Mouse (Mus musculus) hindbrain, embryonic 14.5 days (tissue): ENCODE data around the gene Ptprc. TPM values are rescaled to one million over a fixed set of nuclear protein-coding genes. Genes with fewer than 3 reads are reported as not detected.

Source experiments
- ATAC-seq: fragments of 200-750 bp; cut with Nextera tagmentation; 2 replicates; pipeline ENCODE4 v1.8.0; 2017; ENCODE audit warnings: moderate number of reproducible peaks, mild to moderate bottlenecking, moderate TSS enrichment, moderate library complexity; ENCODE audit not compliant: low FRiP score
- DNase-seq: peaks from one replicate; pipeline ENCODE4 v3.0.0-alpha.2; 2015; ENCODE audit warnings: low spot score
- H3K27ac ChIP-seq: fragments of 300-500 bp; sonication (generic); 2 replicates; pipeline ENCODE4 v1.5.1; 2014; ENCODE audit warnings: mild to moderate bottlenecking, moderate library complexity
- H3K27me3 ChIP-seq: fragments of 300-500 bp; sonication (generic); 2 replicates; pipeline ENCODE4 v1.6.1; 2014; ENCODE audit warnings: mild to moderate bottlenecking, low read length, mixed read lengths; ENCODE audit not compliant: control insufficient read depth, insufficient read depth
- H3K36me3 ChIP-seq: fragments of 300-500 bp; sonication (generic); replicated peaks from 2 replicates; pipeline ENCODE4 v1.6.1; 2014; ENCODE audit not compliant: control insufficient read depth, insufficient read depth
- H3K4me1 ChIP-seq: fragments of 300-500 bp; sonication (generic); replicated peaks from 2 replicates; pipeline ENCODE4 v1.6.1; 2014; ENCODE audit warnings: antibody characterized with exemption, low read length, mixed read lengths; ENCODE audit not compliant: control insufficient read depth, insufficient read depth
- H3K4me2 ChIP-seq: fragments of 300-500 bp; sonication (generic); replicated peaks from 2 replicates; pipeline ENCODE4 v1.6.1; 2014; ENCODE audit warnings: mild to moderate bottlenecking, moderate library complexity
- H3K4me3 ChIP-seq: fragments of 300-500 bp; sonication (generic); replicated peaks from 2 replicates; pipeline ENCODE4 v1.5.1; 2014; ENCODE audit warnings: mild to moderate bottlenecking, low read length
- H3K9ac ChIP-seq: fragments of 300-500 bp; sonication (generic); 2 replicates; pipeline ENCODE4 v1.6.1; 2014
- H3K9me3 ChIP-seq: fragments of 300-500 bp; sonication (generic); 2 replicates; pipeline ENCODE4 v1.6.1; 2016; ENCODE audit warnings: low read length; ENCODE audit not compliant: control insufficient read depth
- WGBS: fragments of 180-500 bp; shearing (Covaris S2); extraction: QIAGEN DNeasy Blood & Tissue Kit; methylation state at CpG from one replicate; pipeline ENCODE4 v1.1.7; 2014; 5-methylcytosine and 5-hydroxymethylcytosine counted together
- polyA plus RNA-seq: library from polyadenylated mRNA; unstranded; fragments of >200 nt; fragmentation: Nextera tagmentation; extraction: Ambion mirVana; gene quantifications from 2 replicates; pipeline ENCODE4 v1.2.1, GENCODE M21; 2014

Gene Ptprc
- polyA plus RNA-seq, 1 experiment from 2014 or later, result 1.4 TPM

DNA sequence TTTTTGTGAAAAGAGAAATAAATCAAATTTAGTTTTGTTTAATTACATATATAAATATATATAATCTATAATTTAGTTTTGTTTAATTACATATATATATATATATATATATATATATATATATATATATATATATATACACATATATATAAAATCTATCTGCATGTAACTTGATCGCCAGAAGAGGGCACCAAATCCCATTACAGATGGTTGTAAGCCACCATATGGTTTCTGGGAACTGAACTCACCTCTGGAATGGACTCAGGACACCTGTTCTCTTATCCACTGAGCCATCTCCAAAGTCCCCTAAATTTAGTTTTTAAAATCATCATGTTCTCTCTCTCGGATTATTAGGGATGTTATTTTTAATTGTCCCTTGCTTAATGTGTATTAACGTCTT lies 51.6 kb downstream of the Ptprc start:
- Histone ChIP-seq H3K4me2 (no peak overlapping the region), H3K27me3 (no peaks in the 10 kb centered on the region), H3K27ac (no peak overlapping the region), H3K36me3 (no peaks in the 10 kb centered on the region), H3K9me3 (no peaks in the 10 kb centered on the region), H3K4me3 (no peak overlapping the region), H3K9ac (no peak overlapping the region), H3K4me1 (no peaks in the 10 kb centered on the region)
- 44% methylated on average over 3 of the region's 3 CpGs for WGBS
- DNase-seq, result no peak
- no peak for ATAC-seq

DNA sequence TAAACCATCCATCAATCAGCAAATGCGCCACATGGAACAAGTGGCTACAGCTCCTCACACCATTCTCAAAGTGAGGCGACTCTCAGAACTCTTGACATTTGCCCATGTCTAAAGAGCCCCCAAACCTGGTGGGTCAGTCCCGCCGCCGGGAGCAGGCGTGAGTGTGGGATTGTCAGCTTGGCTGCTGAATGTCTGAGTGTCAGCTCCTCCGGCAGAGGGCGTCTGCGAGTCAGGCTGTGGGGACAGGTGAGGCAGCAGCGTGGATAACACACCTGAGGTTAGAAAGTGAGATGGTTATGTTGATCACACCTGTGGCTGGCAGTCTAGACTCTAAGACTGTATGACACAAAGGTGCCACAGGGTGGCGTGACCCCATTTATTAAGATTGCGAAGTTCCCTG lies 55.6 kb downstream of the Ptprc start:
- no peak overlapping the region for H3K4me3 ChIP-seq
- no peak overlapping the region for H3K27ac ChIP-seq
- no peak overlapping the region for H3K9ac ChIP-seq
- no peak for DNase-seq
- ATAC-seq, result no peak
- H3K4me2 ChIP-seq, result no peak overlapping the region
- no peaks in the 10 kb centered on the region for H3K4me1 ChIP-seq
- 66% methylated on average over 12 of the region's 12 CpGs for WGBS
- no peaks in the 10 kb centered on the region for H3K36me3 ChIP-seq
- no peaks in the 10 kb centered on the region for H3K9me3 ChIP-seq
- H3K27me3 ChIP-seq, result no peaks in the 10 kb centered on the region

GRCm38 (mm10) chr1:138093219-138093618 lies 82.3 kb downstream of the Ptprc start:
- no peak overlapping the region for H3K4me3 ChIP-seq
- ATAC-seq, result no peak; the same call in 1 of the 2 replicates
- H3K36me3 ChIP-seq, result no peaks in the 10 kb centered on the region
- no peak overlapping the region for H3K9ac ChIP-seq
- no peak overlapping the region; the same call in 1 of the 2 replicates for H3K27ac ChIP-seq
- H3K4me2 ChIP-seq, result no peak overlapping the region
- DNase-seq, result no peak
- 53% methylated on average over 1 of the region's 1 CpGs for WGBS
- no peaks in the 10 kb centered on the region for H3K4me1 ChIP-seq
- H3K27me3 ChIP-seq, result no peaks in the 10 kb centered on the region
- H3K9me3 ChIP-seq, result no peaks in the 10 kb centered on the region

GRCm38 (mm10) chr1:138085810-138086209 lies 89.7 kb downstream of the Ptprc start:
- Histone ChIP-seq H3K4me1 (0 out of 2 replicates have a peak, but pooled peaks cover 4% of the 10 kb centered on the region), H3K4me2 (no peak overlapping the region), H3K36me3 (no peaks in the 10 kb centered on the region), H3K27ac (no peak overlapping the region), H3K9ac (no peak overlapping the region), H3K27me3 (no peaks in the 10 kb centered on the region), H3K9me3 (no peaks in the 10 kb centered on the region), H3K4me3 (no peak overlapping the region)
- DNase-seq (peak; percentile 73), ATAC-seq (peak; percentile 59; the same call in 1 of the 2 replicates)
- WGBS, result 5% methylated on average over 1 of the region's 1 CpGs

DNA sequence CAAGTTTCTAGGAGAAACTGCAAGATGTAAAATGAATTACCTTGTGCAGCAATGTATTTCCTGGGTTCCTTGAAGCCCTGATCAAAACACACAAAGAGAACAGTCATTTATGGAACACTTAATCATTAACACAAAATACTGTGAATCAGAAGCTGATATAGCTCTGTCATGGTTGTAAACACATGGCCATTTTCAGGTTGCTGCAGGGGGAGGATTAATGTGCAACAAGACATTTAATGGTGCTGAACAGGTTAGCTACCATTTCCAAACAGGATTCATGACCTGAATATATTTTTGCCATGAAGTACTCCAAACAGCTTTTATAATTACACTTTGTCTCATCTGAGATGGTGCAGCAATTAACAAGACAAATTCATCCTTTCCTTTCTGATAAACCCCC lies 91.8 kb downstream of the Ptprc start:
- no peak overlapping the region for H3K4me3 ChIP-seq
- 0 out of 2 replicates have a peak, but pooled peaks cover 4% of the 10 kb centered on the region for H3K4me1 ChIP-seq
- no peak for DNase-seq
- H3K9me3 ChIP-seq, result no peaks in the 10 kb centered on the region
- H3K9ac ChIP-seq, result no peak overlapping the region
- H3K27me3 ChIP-seq, result no peaks in the 10 kb centered on the region
- no peak overlapping the region for H3K27ac ChIP-seq
- H3K4me2 ChIP-seq, result no peak overlapping the region
- no peaks in the 10 kb centered on the region for H3K36me3 ChIP-seq
- ATAC-seq, result no peak

GRCm38 (mm10) chr1:138080308-138080707 lies 95.2 kb downstream of the Ptprc start:
- 0 out of 2 replicates have a peak, but pooled peaks cover 4% of the 10 kb centered on the region for H3K4me1 ChIP-seq
- H3K27me3 ChIP-seq, result no peaks in the 10 kb centered on the region
- ATAC-seq (no peak), DNase-seq (no peak)
- no peaks in the 10 kb centered on the region for H3K9me3 ChIP-seq
- WGBS, result 88% methylated on average over 1 of the region's 1 CpGs
- H3K27ac ChIP-seq, result no peak overlapping the region
- H3K9ac ChIP-seq, result no peak overlapping the region
- no peak overlapping the region for H3K4me2 ChIP-seq
- no peaks in the 10 kb centered on the region for H3K36me3 ChIP-seq
- H3K4me3 ChIP-seq, result no peak overlapping the region

- 37% methylated on average over 10 of the region's 10 CpGs for WGBS
- Histone ChIP-seq H3K9ac (no peak overlapping the region), H3K36me3 (no peaks in the 10 kb centered on the region), H3K9me3 (no peaks in the 10 kb centered on the region), H3K27ac (no peak overlapping the region), H3K4me1 (no peaks in the 10 kb centered on the region), H3K4me2 (0 out of 2 replicates have a peak overlapping the region, but pooled peaks have one; percentile 6), H3K27me3 (no peaks in the 10 kb centered on the region), H3K4me3 (no peak overlapping the region)
- DNase-seq (peak; percentile 94), ATAC-seq (peak; percentile 78)
Measured at GRCm38 (mm10) chr1:138044196-138044945, 131.1 kb downstream of the Ptprc start.

DNA sequence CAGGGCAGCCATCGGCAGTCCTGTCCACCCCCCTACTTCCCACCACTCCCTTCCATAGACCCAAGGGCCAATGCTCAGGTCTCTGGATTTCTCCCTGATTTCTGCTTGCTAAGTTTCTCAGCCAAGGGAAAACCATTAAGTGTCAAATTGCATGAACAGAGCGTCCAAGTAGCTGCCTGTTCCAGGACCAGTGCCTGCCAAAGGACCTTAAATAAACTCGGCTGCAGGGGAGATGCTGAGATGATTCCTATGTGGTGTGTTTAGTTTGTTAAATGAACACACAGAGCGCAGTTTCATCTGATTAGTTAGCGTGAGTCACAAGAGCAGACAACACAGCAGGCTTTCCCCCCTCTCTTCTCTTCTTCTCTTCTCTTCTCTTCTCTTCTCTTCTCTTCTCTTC lies 135.0 kb downstream of the Ptprc start:
- Histone ChIP-seq H3K4me1 (no peaks in the 10 kb centered on the region), H3K4me2 (no peak overlapping the region), H3K36me3 (no peaks in the 10 kb centered on the region), H3K9ac (no peak overlapping the region), H3K27me3 (no peaks in the 10 kb centered on the region), H3K9me3 (no peaks in the 10 kb centered on the region), H3K4me3 (no peak overlapping the region), H3K27ac (no peak overlapping the region)
- WGBS, result 59% methylated on average over 5 of the region's 5 CpGs
- DNase-seq (no peak), ATAC-seq (no peak)

DNA sequence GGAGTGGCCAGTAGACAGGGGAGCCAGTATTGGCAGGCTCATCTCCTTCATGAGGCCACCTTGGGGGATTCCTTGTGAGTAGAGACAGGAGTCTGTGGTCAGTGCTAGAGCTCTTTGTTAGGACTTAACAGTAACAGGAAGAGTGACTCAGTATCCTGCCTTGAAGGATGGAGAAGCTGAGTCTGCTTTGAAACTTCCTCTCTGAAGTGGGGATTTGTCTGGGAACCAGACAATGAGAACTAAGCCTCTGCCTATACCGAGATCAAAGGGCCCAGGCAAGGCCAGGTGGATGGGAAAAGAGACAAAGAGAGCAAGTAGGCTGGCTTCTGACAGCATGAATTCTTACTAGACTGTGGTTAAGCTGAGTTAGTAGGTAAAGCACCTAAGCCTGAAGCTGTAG lies 136.3 kb downstream of the Ptprc start:
- no peaks in the 10 kb centered on the region for H3K36me3 ChIP-seq
- H3K9me3 ChIP-seq, result no peaks in the 10 kb centered on the region
- no peak overlapping the region for H3K4me3 ChIP-seq
- no peak for DNase-seq
- no peaks in the 10 kb centered on the region for H3K4me1 ChIP-seq
- H3K9ac ChIP-seq, result no peak overlapping the region
- ATAC-seq, result no peak
- WGBS, result 36% methylated on average over 1 of the region's 1 CpGs
- H3K27me3 ChIP-seq, result no peaks in the 10 kb centered on the region
- no peak overlapping the region for H3K4me2 ChIP-seq
- H3K27ac ChIP-seq, result no peak overlapping the region
